Comparison of ENCODE assay signal across 10 mouse cellular contexts in the genomic region with DNA sequence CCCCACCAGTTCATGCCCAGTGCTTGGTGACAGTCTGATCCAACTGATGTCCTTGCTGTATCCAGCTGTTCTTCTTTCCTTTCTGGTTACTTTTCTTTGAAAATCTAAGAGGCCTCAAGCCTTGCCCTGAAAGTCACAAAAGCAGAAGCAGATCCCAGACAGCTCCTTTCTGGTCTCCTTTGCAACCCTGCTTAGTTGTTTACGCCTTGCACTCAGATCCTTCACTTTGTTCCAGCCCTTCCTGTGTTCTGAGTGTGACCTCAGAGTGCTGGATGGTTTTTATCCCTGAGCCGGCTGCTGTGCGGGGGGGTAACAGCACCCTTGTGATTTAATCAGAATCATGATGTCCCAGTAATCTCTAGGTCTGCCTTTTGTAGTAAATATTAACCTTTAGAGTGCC.
A peak's percentile ranks its signal among the peaks of the same experiment; 100 is the strongest.
DNase-seq lines count a peak whose midpoint lies in the region; ATAC-seq and TF ChIP-seq lines count a peak whose summit lies in the region.
"Had no signal": no experiment of that assay in that cellular context is flagged by ENCODE, and none has a peak within 500 bp of the region (broad histone marks: within the 10 kb centered on the region; RNA-seq: fewer than 3 reads in every experiment).

No protein-coding gene starts in this region.

- no peak overlapping the region for H3K4me3 ChIP-seq in embryonic facial prominence, embryonic 13.5 days
- H3K4me3 ChIP-seq in lung, embryonic 14.5 days (ENCODE audit: low read depth, low read length) = no peak overlapping the region

- H3K4me2 ChIP-seq in embryonic facial prominence, embryonic 13.5 days = no peak overlapping the region
- no peak overlapping the region for H3K4me2 ChIP-seq in lung, embryonic 14.5 days

- no peak overlapping the region for H3K9ac ChIP-seq in embryonic facial prominence, embryonic 13.5 days
- H3K9ac ChIP-seq in lung, embryonic 14.5 days = no peak overlapping the region

- H3K27ac ChIP-seq in embryonic facial prominence, embryonic 13.5 days = peak overlapping the region; percentile 64
- H3K27ac ChIP-seq in lung, embryonic 14.5 days (ENCODE audit: low read depth) = peak overlapping the region; percentile 55

- no peaks in the 10 kb centered on the region for H3K36me3 ChIP-seq in embryonic facial prominence, embryonic 13.5 days
- H3K36me3 ChIP-seq in lung, embryonic 14.5 days (ENCODE audit: insufficient read depth) = no peaks in the 10 kb centered on the region

- DNase-seq in adrenal gland, adult (ENCODE audit: inconsistent age in 2 of 2, low spot score in 1 of 2) = peak; percentile 19 to 46
- DNase-seq in adrenal gland, adult 2 months = no peak
- DNase-seq in heart, postnatal 4 days = peak; percentile 31
- DNase-seq in lung, embryonic 14.5 days = peak; percentile 61
- no peak for DNase-seq in thymus, postnatal 10 days (ENCODE audit: low spot score in 2 of 2)
- DNase-seq in left cerebral cortex, postnatal 4 days = no peak
- no peak for DNase-seq in embryo, embryonic 10 days (ENCODE audit: low spot score)

- no peaks in the 10 kb centered on the region for H3K27me3 ChIP-seq in embryonic facial prominence, embryonic 13.5 days
- H3K27me3 ChIP-seq in lung, embryonic 14.5 days (ENCODE audit: insufficient read depth, low read length) = no peaks in the 10 kb centered on the region

- peaks cover 62% of the 10 kb centered on the region for H3K4me1 ChIP-seq in embryonic facial prominence, embryonic 13.5 days
- H3K4me1 ChIP-seq in lung, embryonic 14.5 days (ENCODE audit: insufficient read depth) = peaks cover 37% of the 10 kb centered on the region

- intact Hi-C loops in left cerebral cortex, postnatal 4 days (cut with DNase I) = no loop called here

- no peak for TF ChIP-seq CTCF in lung, embryonic 14.5 days (IDR thresholded peaks at IDR 0.05; ENCODE audit: low read depth)

- 20% methylated on average over 3 of the region's 3 CpGs for WGBS in embryonic facial prominence, embryonic 13.5 days
- 19% methylated on average over 3 of the region's 3 CpGs for WGBS in lung, embryonic 14.5 days

- ATAC-seq in embryonic facial prominence, embryonic 13.5 days (ENCODE audit: insufficient number of reproducible peaks, insufficient read depth, low FRiP score, low TSS enrichment, low read depth) = no peak
- 0 out of 2 replicates have a peak, but pooled peaks have one; percentile 28 for ATAC-seq in lung, embryonic 14.5 days (ENCODE audit: insufficient read depth)
- ATAC-seq: activated CD4-positive, CD25-positive, alpha-beta regulatory T cell, adult 4 months; midbrain, embryonic 16.5 days had no signal

- no peaks in the 10 kb centered on the region for H3K9me3 ChIP-seq in embryonic facial prominence, embryonic 13.5 days
- no peaks in the 10 kb centered on the region for H3K9me3 ChIP-seq in lung, embryonic 14.5 days (ENCODE audit: low read depth, low read length)

Comparison
In these comparisons a context has a peak if more than half of its experiments do, and no peak if none do; other contexts are left out.
1. DNase-seq: peak in adrenal gland, adult (2 of 2), heart, postnatal 4 days (single experiment) and lung, embryonic 14.5 days (single experiment); none in adrenal gland, adult 2 months (single experiment), thymus, postnatal 10 days (0 of 2), left cerebral cortex, postnatal 4 days (single experiment) and embryo, embryonic 10 days (single experiment).